ENCODE assay signal across 13 mouse cellular contexts in genomic region chr19:8987816-8988215, GRCm38 (mm10). TPM values are rescaled to one million over a fixed set of nuclear protein-coding genes. Genes with fewer than 3 reads are reported as not detected.
A peak's percentile ranks its signal among the peaks of the same experiment; 100 is the strongest.
DNase-seq lines count a peak whose midpoint lies in the region; ATAC-seq and TF ChIP-seq lines count a peak whose summit lies in the region.
"Had no signal": no experiment of that assay in that cellular context is flagged by ENCODE, and none has a peak within 500 bp of the region (broad histone marks: within the 10 kb centered on the region; RNA-seq: fewer than 3 reads in every experiment).

No protein-coding gene starts in this region.

- 0 out of 2 replicates have a peak overlapping the region, but pooled peaks have one; percentile 2 for H3K27ac ChIP-seq in forebrain, embryonic 12.5 days
- H3K27ac ChIP-seq in forebrain, embryonic 16.5 days (ENCODE audit: low read length), result no peak overlapping the region
- peak overlapping the region; percentile 100 for H3K27ac ChIP-seq in heart, adult 2 months
- H3K27ac ChIP-seq in limb, embryonic 12.5 days, result peak overlapping the region; percentile 96; the same call in 1 of the 2 replicates
- H3K27ac ChIP-seq in cerebellum, adult 2 months (ENCODE audit: insufficient read depth, low read length), result no peak overlapping the region
- H3K27ac ChIP-seq: forebrain, embryonic 15.5 days; hindbrain, postnatal 0 days had no signal

- ATAC-seq in forebrain, embryonic 12.5 days (ENCODE audit: low FRiP score), result no peak
- no peak for ATAC-seq in forebrain, embryonic 16.5 days
- ATAC-seq in limb, embryonic 12.5 days (ENCODE audit: insufficient number of reproducible peaks, insufficient read depth, low FRiP score, low TSS enrichment, low read depth), result no peak
- no peak for ATAC-seq in megakaryocyte, adult 5-6 weeks (ENCODE audit: poor library complexity, severe bottlenecking)
- ATAC-seq: forebrain, embryonic 15.5 days; hindbrain, postnatal 0 days had no signal

- H3K4me2 ChIP-seq in forebrain, embryonic 12.5 days, result no peak overlapping the region
- H3K4me2 ChIP-seq in forebrain, embryonic 16.5 days (ENCODE audit: low read length), result no peak overlapping the region
- peak overlapping the region; percentile 79; the same call in 1 of the 2 replicates for H3K4me2 ChIP-seq in limb, embryonic 12.5 days
- H3K4me2 ChIP-seq: forebrain, embryonic 15.5 days had no signal

- peak; percentile 51; the same call in 1 of the 2 replicates for TF ChIP-seq POLR2A in heart, adult 2 months (IDR thresholded peaks at IDR 0.05; ENCODE audit: insufficient read depth, low read depth, low read length)
- no peak for TF ChIP-seq POLR2A in cerebellum, adult 2 months (IDR thresholded peaks at IDR 0.05; ENCODE audit: borderline replicate concordance, insufficient read depth, low read length)

- peaks cover 62% of the 10 kb centered on the region for H3K4me1 ChIP-seq in forebrain, embryonic 12.5 days
- H3K4me1 ChIP-seq in forebrain, embryonic 16.5 days (replicated peaks; ENCODE audit: control insufficient read depth, insufficient read depth, low read length), result peaks cover 41% of the 10 kb centered on the region
- H3K4me1 ChIP-seq in heart, adult 2 months (ENCODE audit: control insufficient read depth, insufficient read depth, low read length), result peaks cover 30% of the 10 kb centered on the region
- peaks cover 61% of the 10 kb centered on the region for H3K4me1 ChIP-seq in limb, embryonic 12.5 days (replicated peaks)
- no peaks in the 10 kb centered on the region; the same call in 1 of the 2 replicates for H3K4me1 ChIP-seq in cerebellum, adult 2 months (ENCODE audit: control insufficient read depth, insufficient read depth, low read length)

- TF ChIP-seq EP300 in heart, adult 2 months (IDR thresholded peaks at IDR 0.05; ENCODE audit: insufficient read depth, low read depth, low read length), result 0 out of 2 replicates have a peak, but pooled peaks have one; percentile 20

- TF ChIP-seq CTCF in heart, adult 2 months (IDR thresholded peaks at IDR 0.05), result no peak
- TF ChIP-seq CTCF in cerebellum, adult 2 months (IDR thresholded peaks at IDR 0.05; ENCODE audit: borderline replicate concordance, insufficient read depth, low read depth, low read length), result no peak

- intact Hi-C loops in heart, adult 2 months (cut with DNase I), result no loop called here

- peaks cover 42% of the 10 kb centered on the region for H3K27me3 ChIP-seq in forebrain, embryonic 12.5 days
- H3K27me3 ChIP-seq in forebrain, embryonic 16.5 days (replicated peaks; ENCODE audit: control insufficient read depth, insufficient read depth, low read length), result peaks cover 14% of the 10 kb centered on the region
- no peaks in the 10 kb centered on the region for H3K27me3 ChIP-seq in heart, adult 2 months (ENCODE audit: control insufficient read depth, insufficient read depth, low read length)
- H3K27me3 ChIP-seq in limb, embryonic 12.5 days, result no peaks in the 10 kb centered on the region
- H3K27me3 ChIP-seq in cerebellum, adult 2 months (ENCODE audit: control insufficient read depth, insufficient read depth, low read length), result no peaks in the 10 kb centered on the region

- no peaks in the 10 kb centered on the region for H3K79me2 ChIP-seq in heart, adult 2 months (replicated peaks; ENCODE audit: control insufficient read depth, insufficient read depth, low read length)

- no peak overlapping the region for H3K4me3 ChIP-seq in forebrain, embryonic 12.5 days (replicated peaks)
- H3K4me3 ChIP-seq in forebrain, embryonic 16.5 days (replicated peaks; ENCODE audit: low read length), result no peak overlapping the region
- no peak overlapping the region; the same call in 1 of the 2 replicates for H3K4me3 ChIP-seq in heart, adult 2 months
- no peak overlapping the region for H3K4me3 ChIP-seq in limb, embryonic 12.5 days (replicated peaks)
- H3K4me3 ChIP-seq in cerebellum, adult 2 months (replicated peaks; ENCODE audit: insufficient read depth, low read depth, low read length), result no peak overlapping the region
- H3K4me3 ChIP-seq: forebrain, embryonic 15.5 days had no signal

- WGBS in forebrain, embryonic 12.5 days, result 50% methylated on average over 2 of the region's 2 CpGs
- WGBS in forebrain, embryonic 16.5 days, result 48% methylated on average over 2 of the region's 2 CpGs
- 49% methylated on average over 2 of the region's 2 CpGs for WGBS in heart, adult 2 months
- 51% methylated on average over 2 of the region's 2 CpGs for WGBS in limb, embryonic 12.5 days
- 51% methylated on average over 2 of the region's 2 CpGs for WGBS in cerebellum, adult 2 months

- DNase-seq in MN1 (ENCODE audit: low spot score), result peak; percentile 24
- peak; percentile 57 to 68 for DNase-seq in heart, adult 2 months
- DNase-seq in right cerebral cortex, postnatal 4 days, result no peak
- DNase-seq in cerebellum, adult 2 months, result no peak
- DNase-seq: cerebellum, postnatal 36 days; liver; thymus, postnatal 4 days had no signal

- no peaks in the 10 kb centered on the region for H3K36me3 ChIP-seq in forebrain, embryonic 12.5 days (replicated peaks)
- no peaks in the 10 kb centered on the region for H3K36me3 ChIP-seq in forebrain, embryonic 16.5 days (ENCODE audit: control insufficient read depth, insufficient read depth)
- H3K36me3 ChIP-seq in heart, adult 2 months (ENCODE audit: control insufficient read depth, insufficient read depth, low read length), result no peaks in the 10 kb centered on the region; the same call in 1 of the 2 replicates
- no peaks in the 10 kb centered on the region for H3K36me3 ChIP-seq in limb, embryonic 12.5 days
- H3K36me3 ChIP-seq: forebrain, embryonic 15.5 days had no signal

- no peak overlapping the region; the same call in 1 of the 2 replicates for H3K9ac ChIP-seq in forebrain, embryonic 12.5 days
- H3K9ac ChIP-seq in forebrain, embryonic 16.5 days (replicated peaks; ENCODE audit: low read depth, low read length), result no peak overlapping the region
- H3K9ac ChIP-seq in heart, adult 2 months (ENCODE audit: low read depth, low read length), result peak overlapping the region; percentile 6; the same call in 1 of the 2 replicates
- H3K9ac ChIP-seq in limb, embryonic 12.5 days (replicated peaks), result no peak overlapping the region
- H3K9ac ChIP-seq: forebrain, embryonic 15.5 days had no signal

- no peaks in the 10 kb centered on the region for H3K9me3 ChIP-seq in forebrain, embryonic 12.5 days
- H3K9me3 ChIP-seq in forebrain, embryonic 16.5 days (ENCODE audit: control insufficient read depth, low read length), result no peaks in the 10 kb centered on the region
- no peaks in the 10 kb centered on the region for H3K9me3 ChIP-seq in limb, embryonic 12.5 days
- H3K9me3 ChIP-seq: forebrain, embryonic 15.5 days had no signal

RNA-seq across cellular contexts. Expression of gene Ahnak, which starts 1.3 kb away (rescaled TPM):
- 6.4 and 8.5 TPM in 2 replicates for polyA plus RNA-seq in forebrain, embryonic 12.5 days (2016; fragmentation: Nextera tagmentation; extraction: Ambion mirVana)
- 2.2 and 3.4 TPM in 2 replicates for polyA plus RNA-seq in forebrain, embryonic 16.5 days (2015; fragmentation: Nextera tagmentation; extraction: Ambion mirVana)
- total RNA-seq in heart, adult 2 months (2021), result 100 to 1,000 TPM; 299 to 348 TPM
- polyA plus RNA-seq in heart, adult 2 months (2012; rRNA removed), result 23.0 and 42.5 TPM in 2 replicates
- 20.5 and 24.1 TPM in 2 replicates for polyA plus RNA-seq in limb, embryonic 12.5 days (2016; fragmentation: Nextera tagmentation; extraction: Ambion mirVana)
- polyA plus RNA-seq in cerebellum, adult 2 months (2012; rRNA removed), result 5.3 and 5.8 TPM in 2 replicates
- 372 and 397 TPM in 2 replicates for total RNA-seq in megakaryocyte, adult 5-6 weeks (2015)
- 659 and 727 TPM in 2 replicates for total RNA-seq in megakaryocyte, adult 5-6 weeks (2017)

RNA-seq across cellular contexts. Expression of gene Eef1g, which starts 21.0 kb away (rescaled TPM):
- 365 and 373 TPM in 2 replicates for polyA plus RNA-seq in forebrain, embryonic 12.5 days (2016; fragmentation: Nextera tagmentation; extraction: Ambion mirVana)
- 346 and 348 TPM in 2 replicates for polyA plus RNA-seq in forebrain, embryonic 16.5 days (2015; fragmentation: Nextera tagmentation; extraction: Ambion mirVana)
- total RNA-seq in heart, adult 2 months (2021), result 100 to 1,000 TPM; 224 to 260 TPM
- polyA plus RNA-seq in heart, adult 2 months (2012; rRNA removed), result 191 and 291 TPM in 2 replicates
- polyA plus RNA-seq in limb, embryonic 12.5 days (2016; fragmentation: Nextera tagmentation; extraction: Ambion mirVana), result 472 and 476 TPM in 2 replicates
- 263 and 281 TPM in 2 replicates for polyA plus RNA-seq in cerebellum, adult 2 months (2012; rRNA removed)
- 319 and 343 TPM in 2 replicates for total RNA-seq in megakaryocyte, adult 5-6 weeks (2015)
- total RNA-seq in megakaryocyte, adult 5-6 weeks (2017), result 206 and 209 TPM in 2 replicates

RNA-seq across cellular contexts. Expression of gene Tut1, which starts 34.2 kb away (rescaled TPM):
- 36.9 and 37.0 TPM in 2 replicates for polyA plus RNA-seq in forebrain, embryonic 12.5 days (2016; fragmentation: Nextera tagmentation; extraction: Ambion mirVana)
- polyA plus RNA-seq in forebrain, embryonic 16.5 days (2015; fragmentation: Nextera tagmentation; extraction: Ambion mirVana), result 33.6 and 35.5 TPM in 2 replicates
- total RNA-seq in heart, adult 2 months (2021), result 1 to 10 TPM; 8.5 to 9.4 TPM
- 7.2 and 10.6 TPM in 2 replicates for polyA plus RNA-seq in heart, adult 2 months (2012; rRNA removed)
- 37.9 and 39.7 TPM in 2 replicates for polyA plus RNA-seq in limb, embryonic 12.5 days (2016; fragmentation: Nextera tagmentation; extraction: Ambion mirVana)
- polyA plus RNA-seq in cerebellum, adult 2 months (2012; rRNA removed), result 20.5 and 20.8 TPM in 2 replicates
- 1.7 and 2.9 TPM in 2 replicates for total RNA-seq in megakaryocyte, adult 5-6 weeks (2015)
- total RNA-seq in megakaryocyte, adult 5-6 weeks (2017), result 8.8 and 9.9 TPM in 2 replicates

RNA-seq across cellular contexts. Expression of gene Mta2, which starts 46.1 kb away (rescaled TPM):
- polyA plus RNA-seq in forebrain, embryonic 12.5 days (2016; fragmentation: Nextera tagmentation; extraction: Ambion mirVana), result 193 and 206 TPM in 2 replicates
- 175 and 186 TPM in 2 replicates for polyA plus RNA-seq in forebrain, embryonic 16.5 days (2015; fragmentation: Nextera tagmentation; extraction: Ambion mirVana)
- total RNA-seq in heart, adult 2 months (2021), result 10 to 100 TPM; 29.0 to 32.1 TPM
- polyA plus RNA-seq in heart, adult 2 months (2012; rRNA removed), result 13.1 and 15.6 TPM in 2 replicates
- 227 and 231 TPM in 2 replicates for polyA plus RNA-seq in limb, embryonic 12.5 days (2016; fragmentation: Nextera tagmentation; extraction: Ambion mirVana)
- polyA plus RNA-seq in cerebellum, adult 2 months (2012; rRNA removed), result 30.9 and 33.9 TPM in 2 replicates
- total RNA-seq in megakaryocyte, adult 5-6 weeks (2015), result 47.3 and 53.3 TPM in 2 replicates
- 98.8 and 106 TPM in 2 replicates for total RNA-seq in megakaryocyte, adult 5-6 weeks (2017)

RNA-seq across cellular contexts. Expression of gene Eml3, which starts 58.5 kb away (rescaled TPM):
- 13.2 and 13.8 TPM in 2 replicates for polyA plus RNA-seq in forebrain, embryonic 12.5 days (2016; fragmentation: Nextera tagmentation; extraction: Ambion mirVana)
- polyA plus RNA-seq in forebrain, embryonic 16.5 days (2015; fragmentation: Nextera tagmentation; extraction: Ambion mirVana), result 9.7 and 10.5 TPM in 2 replicates
- total RNA-seq in heart, adult 2 months (2021), result 1 to 10 TPM; 7.0 to 9.7 TPM
- polyA plus RNA-seq in heart, adult 2 months (2012; rRNA removed), result 17.6 and 18.4 TPM in 2 replicates
- 34.6 and 34.9 TPM in 2 replicates for polyA plus RNA-seq in limb, embryonic 12.5 days (2016; fragmentation: Nextera tagmentation; extraction: Ambion mirVana)
- 40.2 and 45.0 TPM in 2 replicates for polyA plus RNA-seq in cerebellum, adult 2 months (2012; rRNA removed)
- total RNA-seq in megakaryocyte, adult 5-6 weeks (2015), result 17.1 and 18.0 TPM in 2 replicates
- 29.3 and 32.0 TPM in 2 replicates for total RNA-seq in megakaryocyte, adult 5-6 weeks (2017)

Comparison
In these comparisons a context has a peak if more than half of its experiments do, and no peak if none do; other contexts are left out.
1. H3K27ac ChIP-seq: peak in forebrain, embryonic 12.5 days (single experiment), heart, adult 2 months (single experiment) and limb, embryonic 12.5 days (single experiment); none in forebrain, embryonic 16.5 days (single experiment) and cerebellum, adult 2 months (single experiment).
2. DNase-seq: peak in MN1 (single experiment) and heart, adult 2 months (2 of 2); none in right cerebral cortex, postnatal 4 days (single experiment) and cerebellum, adult 2 months (0 of 2).